Mouse (Mus musculus) common myeloid progenitor, adult 5-6 weeks (primary cell): ENCODE data around the gene Nol6. TPM values are rescaled to one million over a fixed set of nuclear protein-coding genes. Genes with fewer than 3 reads are reported as not detected.

Experiments used
- ATAC-seq: replicated peaks from 2 replicates; pipeline ENCODE4 v1.8.0; 2016; ENCODE audit warnings: low read depth, mild to moderate bottlenecking, moderate TSS enrichment, inconsistent platforms; ENCODE audit not compliant: poor library complexity, severe bottlenecking
- total RNA-seq: library from RNA; stranded (forward); fragments of 200-1000, 187-1606 nt; gene quantifications from 2 replicates; pipeline ENCODE4 v1.2.3, GENCODE M21; 2017

Gene Nol6
- total RNA-seq, 1 experiment from 2014 or later: 33.3 TPM

- peak; percentile 79 for ATAC-seq
These were observed 36.6 kb downstream of the Nol6 start for GRCm38 (mm10) chr4:41087459-41088298.

GRCm38 (mm10) chr4:41086947-41087346 lies 37.3 kb downstream of the Nol6 start:
- no peak for ATAC-seq

GRCm38 (mm10) chr4:41084819-41085218 lies 39.4 kb downstream of the Nol6 start:
- no peak for ATAC-seq

- ATAC-seq: 0 out of 2 replicates have a peak, but pooled peaks have one; percentile 23
These were observed 41.5 kb downstream of the Nol6 start for GRCm38 (mm10) chr4:41082803-41083202.

- peak; percentile 32; the same call in 1 of the 2 replicates for ATAC-seq
These were observed 42.5 kb downstream of the Nol6 start for GRCm38 (mm10) chr4:41081733-41082132.

GRCm38 (mm10) chr4:41078726-41079125 lies 45.5 kb downstream of the Nol6 start:
- ATAC-seq: no peak

GRCm38 (mm10) chr4:41074461-41074860 lies 49.8 kb downstream of the Nol6 start:
- ATAC-seq: no peak

- ATAC-seq: peak; percentile 98
These were observed 51.0 kb downstream of the Nol6 start for GRCm38 (mm10) chr4:41073008-41073817.

- ATAC-seq: no peak
These were observed 52.5 kb downstream of the Nol6 start for GRCm38 (mm10) chr4:41071500-41072429.

GRCm38 (mm10) chr4:41065196-41065595 lies 59.1 kb downstream of the Nol6 start:
- no peak for ATAC-seq

Other genes starting within 250 kb of the Nol6 start
- gene Spink4, start 204.4 kb downstream of the Nol6 start, total RNA-seq: not detected in 2 replicates
- 380 and 459 TPM in 2 replicates for gene Bag1, start 176.2 kb downstream of the Nol6 start, total RNA-seq
- gene Chmp5, start 176.0 kb downstream of the Nol6 start, total RNA-seq: 75.3 and 77.6 TPM in 2 replicates
- 61.8 and 74.7 TPM in 2 replicates for gene Nfx1, start 153.5 kb downstream of the Nol6 start, total RNA-seq
- gene Aqp7, start 76.3 kb downstream of the Nol6 start, total RNA-seq: not detected in 2 replicates
- gene Aqp3, start 26.3 kb downstream of the Nol6 start, total RNA-seq: not detected in 2 replicates
- gene Ube2r2, start 11.3 kb upstream of the Nol6 start, total RNA-seq: 34.3 and 36.5 TPM in 2 replicates
- 33.4 and 39.6 TPM in 2 replicates for gene Ubap2, start 150.7 kb upstream of the Nol6 start, total RNA-seq
- 30.6 and 37.8 TPM in 2 replicates for gene Dcaf12, start 190.4 kb upstream of the Nol6 start, total RNA-seq
- 28.9 and 44.8 TPM in 2 replicates for gene Ubap1, start 224.5 kb upstream of the Nol6 start, total RNA-seq